Mouse (Mus musculus) thymus, adult 2 months (tissue): ENCODE results near the gene Gm6020. TPM values are rescaled to one million over a fixed set of nuclear protein-coding genes. Genes with fewer than 3 reads are reported as not detected.
"Not testable (repeated sequence)": the region's sequence is repeated elsewhere in the genome, so short reads cannot be mapped to it uniquely, and the experiment has no call there.

ENCODE experiments used
- DNase-seq: peaks from one replicate; pipeline ENCODE4 v3.0.0; 2021
- H3K27ac ChIP-seq: fragments of 200-500 bp; 2 replicates; pipeline ENCODE4 v1.5.1; 2012; ENCODE audit warnings: low read length, control low read depth; ENCODE audit not compliant: control insufficient read depth, insufficient read depth
- H3K27me3 ChIP-seq: fragments of 200-500 bp; 2 replicates; pipeline ENCODE4 v1.6.1; 2012; ENCODE audit warnings: mild to moderate bottlenecking, low read length, moderate library complexity, mixed read lengths; ENCODE audit not compliant: control insufficient read depth, insufficient read depth
- H3K36me3 ChIP-seq: fragments of 200-500 bp; 2 replicates; pipeline ENCODE4 v1.6.1; 2012; ENCODE audit warnings: mild to moderate bottlenecking, low read length, moderate library complexity; ENCODE audit not compliant: control insufficient read depth, insufficient read depth
- H3K4me1 ChIP-seq: fragments of 200-500 bp; replicated peaks from 2 replicates; pipeline ENCODE4 v1.6.1; 2012; ENCODE audit warnings: low read length; ENCODE audit not compliant: control insufficient read depth, insufficient read depth
- H3K4me3 ChIP-seq: fragments of 200-500 bp; 2 replicates; pipeline ENCODE4 v1.5.1; 2012; ENCODE audit warnings: mild to moderate bottlenecking, low read length, control low read depth, moderate library complexity; ENCODE audit not compliant: control insufficient read depth, insufficient read depth
- CTCF ChIP-seq: fragments of 200-500 bp; IDR thresholded peaks from 2 replicates; pipeline ENCODE4 v1.5.1; 2012; ENCODE audit warnings: mild to moderate bottlenecking, control low read depth, low read length, moderate library complexity, borderline replicate concordance; ENCODE audit not compliant: control insufficient read depth, poor library complexity, insufficient read depth; ENCODE audit errors: extremely low read depth
- POLR2A ChIP-seq: fragments of 200-500 bp; IDR thresholded peaks from 2 replicates; pipeline ENCODE4 v1.6.1; 2012; ENCODE audit warnings: mild to moderate bottlenecking, low read length, control low read depth, moderate library complexity; ENCODE audit not compliant: control insufficient read depth, poor library complexity, insufficient read depth; ENCODE audit errors: extremely low read depth
- WGBS: fragments of 180-500 bp; shearing (Covaris S2); methylation state at CpG from one replicate; pipeline ENCODE4 v1.1.7; 2018; 5-methylcytosine and 5-hydroxymethylcytosine counted together
- polyA plus RNA-seq: library from polyadenylated mRNA; depleted of rRNA; stranded (reverse); fragments of >200 nt; gene quantifications from 2 replicates; pipeline ENCODE4 v1.2.3, GENCODE M21; 2012; rRNA removed

Gm6020 gene
- not detected in 2 replicates for polyA plus RNA-seq

- DNase-seq, H3K4me1 ChIP-seq, H3K36me3 ChIP-seq, H3K27me3 ChIP-seq, H3K4me3 ChIP-seq, H3K27ac ChIP-seq: not testable (repeated sequence)
- 95% methylated on average over 2 of the region's 2 CpGs for WGBS
Observed at GRCm38 (mm10) chr19:61183590-61183989, at the start of gene Gm6020. Gene Gm6020 (plus strand): TSS chr19:61183890.

- DNase-seq, result no peak
- H3K4me1 ChIP-seq, result no peaks in the 10 kb centered on the region
- H3K4me3 ChIP-seq, result no peak overlapping the region
- TF ChIP-seq POLR2A (no peak), CTCF (no peak)
- no peaks in the 10 kb centered on the region for H3K36me3 ChIP-seq
- no peaks in the 10 kb centered on the region for H3K27me3 ChIP-seq
- no peak overlapping the region for H3K27ac ChIP-seq
Observed at GRCm38 (mm10) chr19:61138655-61139054, 45.0 kb upstream of the Gm6020 start.

DNA sequence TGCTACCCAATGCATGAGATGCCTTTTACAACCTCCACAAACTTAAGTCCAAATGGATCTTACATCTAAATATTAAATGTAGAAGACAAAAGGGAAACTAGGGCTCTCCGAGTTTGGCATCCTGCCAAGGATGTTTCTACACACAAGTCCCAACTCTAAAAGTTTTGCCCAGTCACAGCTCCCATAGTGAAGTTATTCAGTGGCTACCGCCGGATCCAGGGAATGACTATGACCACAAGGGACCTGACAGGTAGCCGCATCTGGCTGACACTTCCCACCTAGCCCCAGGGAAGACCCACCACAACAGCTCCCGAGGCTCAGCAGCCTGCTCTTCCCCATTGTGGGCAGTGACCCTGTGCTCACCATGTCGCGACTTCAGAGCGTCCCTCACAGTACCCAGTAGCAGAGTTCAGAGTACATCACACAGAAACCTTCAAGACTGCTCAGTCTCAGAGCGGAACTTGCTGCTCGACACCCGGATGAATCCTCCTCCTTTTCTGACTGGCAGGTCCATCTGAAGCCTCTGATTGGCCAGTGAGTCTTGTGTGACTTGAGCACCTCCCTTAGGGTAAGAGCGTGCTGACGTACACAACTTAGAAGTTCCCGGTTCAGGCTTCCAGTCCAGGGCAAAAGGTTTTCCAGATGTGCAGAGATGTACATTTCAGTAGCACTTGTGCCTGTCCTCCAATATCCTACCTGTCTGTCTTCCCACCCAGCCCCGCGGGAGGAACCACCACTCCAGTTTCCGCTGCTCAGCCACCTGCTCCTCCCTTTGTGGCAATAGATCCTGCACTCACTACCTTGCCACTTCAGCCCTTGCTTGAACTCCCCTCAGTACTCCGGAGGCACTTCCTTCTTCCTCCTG lies 43.1 kb upstream of the Gm6020 start, which contains the start of gene Zfp950:
Gene Zfp950 (minus strand): TSS at position 499 of the 865 bp plus-strand sequence.
- Histone ChIP-seq H3K27me3 (no peaks in the 10 kb centered on the region), H3K4me1 (no peaks in the 10 kb centered on the region), H3K4me3 (peak within 1 kb of the TSS; percentile 69), H3K36me3 (no peaks in the 10 kb centered on the region), H3K27ac (peak within 1 kb of the TSS; percentile 51)
- WGBS, result under 1% methylated on average over 18 of the region's 18 CpGs
- TF ChIP-seq CTCF (no peak), POLR2A (no peak)
- DNase-seq, result peak; percentile 83

GRCm38 (mm10) chr19:61141299-61141698 lies 42.4 kb upstream of the Gm6020 start:
- DNase-seq, result no peak
- H3K36me3 ChIP-seq, result no peaks in the 10 kb centered on the region
- H3K4me3 ChIP-seq, result no peak overlapping the region
- TF ChIP-seq POLR2A (no peak), CTCF (no peak)
- no peaks in the 10 kb centered on the region for H3K27me3 ChIP-seq
- no peak overlapping the region for H3K27ac ChIP-seq
- no peaks in the 10 kb centered on the region for H3K4me1 ChIP-seq
- 50% methylated on average over 4 of the region's 4 CpGs for WGBS

GRCm38 (mm10) chr19:61151372-61151700 lies 32.4 kb upstream of the Gm6020 start:
- Histone ChIP-seq H3K4me3 (peak overlapping the region; percentile 48), H3K4me1 (peaks cover 4% of the 10 kb centered on the region; the same call in 1 of the 2 replicates), H3K36me3 (no peaks in the 10 kb centered on the region), H3K27me3 (no peaks in the 10 kb centered on the region), H3K27ac (no peak overlapping the region)
- DNase-seq, result peak; percentile 15
- 13% methylated on average over 8 of the region's 8 CpGs for WGBS
- no peak for TF ChIP-seq CTCF
- TF ChIP-seq POLR2A, result no peak

DNA sequence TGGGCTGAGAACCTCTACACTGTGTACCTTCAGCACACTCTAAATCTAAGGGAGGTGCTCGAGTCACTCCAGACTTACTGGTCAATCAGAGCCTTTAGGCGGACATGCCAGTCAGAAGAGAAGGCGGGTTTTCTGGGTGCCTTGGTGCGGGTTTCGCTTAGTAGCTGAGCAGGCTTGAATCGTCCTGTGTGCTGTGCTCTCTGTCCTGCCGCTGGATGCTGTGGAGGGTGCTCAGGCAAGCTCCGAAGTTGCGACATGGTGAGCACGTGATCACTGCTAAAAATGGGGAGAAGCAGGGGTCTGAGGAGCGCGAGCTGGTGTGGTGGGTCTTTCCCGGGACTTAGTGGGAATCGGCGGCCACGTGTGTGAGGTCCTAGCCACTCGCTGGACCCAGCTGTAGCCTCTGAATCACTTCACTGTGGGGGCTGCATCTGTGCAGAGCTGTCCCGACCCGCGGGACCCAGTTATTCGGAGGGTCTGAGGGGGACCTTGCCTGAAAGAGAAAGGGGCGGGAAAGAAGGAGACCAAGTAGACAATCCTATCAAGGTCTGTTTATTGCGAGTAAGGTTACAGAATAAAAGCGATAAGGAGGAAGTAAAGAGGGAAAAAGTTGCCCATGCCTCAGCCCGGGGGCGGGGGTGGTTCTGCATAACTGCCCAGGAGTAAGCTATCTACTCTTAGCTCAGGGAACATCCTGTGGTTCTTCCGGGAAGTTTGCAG lies 31.8 kb upstream of the Gm6020 start:
- no peak for DNase-seq
- H3K27me3 ChIP-seq, result no peaks in the 10 kb centered on the region
- no peak overlapping the region for H3K27ac ChIP-seq
- no peaks in the 10 kb centered on the region for H3K36me3 ChIP-seq
- H3K4me3 ChIP-seq, result peak overlapping the region; percentile 48
- 2% methylated on average over 27 of the region's 27 CpGs for WGBS
- peaks cover 4% of the 10 kb centered on the region; the same call in 1 of the 2 replicates for H3K4me1 ChIP-seq
- TF ChIP-seq POLR2A, result no peak

- WGBS, result 41% methylated on average over 39 of the region's 39 CpGs
- H3K36me3 ChIP-seq, result no peaks in the 10 kb centered on the region
- no peak for TF ChIP-seq POLR2A
- TF ChIP-seq CTCF, result no peak
- no peak within 1 kb of the TSS for H3K27ac ChIP-seq
- H3K4me1 ChIP-seq, result no peaks in the 10 kb centered on the region
- H3K4me3 ChIP-seq, result no peak within 1 kb of the TSS
- no peak for DNase-seq
- H3K27me3 ChIP-seq, result no peaks in the 10 kb centered on the region; the same call in 1 of the 2 replicates
Observed at GRCm38 (mm10) chr19:61175756-61176324, 7.8 kb upstream of the Gm6020 start, which contains the start of gene Gm7102. Gene Gm7102 (minus strand): TSS chr19:61176309.
